Mouse (Mus musculus) layer of hippocampus, postnatal 36 days (tissue): ENCODE results near the gene Cnksr1. TPM values are rescaled to one million over a fixed set of nuclear protein-coding genes. Genes with fewer than 3 reads are reported as not detected.

Experiments
- DNase-seq, 2 experiments: peaks; one replicate each; pipeline ENCODE4 v3.0.0; 2022
- total RNA-seq, 2 experiments: library from RNA; stranded (reverse); gene quantifications; 2 replicates each; pipeline ENCODE4 v1.2.3; 2021

The Cnksr1 gene
- total RNA-seq, 2 experiments from 2014 or later, result 0.35 to 0.58 TPM

GRCm38 (mm10) chr4:134202904-134203303, 35.3 kb downstream of the Cnksr1 start, which contains the start of gene Gm7534:
Gene Gm7534, minus strand, starts transcription at chr4:134203004.
- no peak for DNase-seq

GRCm38 (mm10) chr4:134199371-134199770, 38.8 kb downstream of the Cnksr1 start:
- DNase-seq, result no peak

GRCm38 (mm10) chr4:134186268-134186667, 51.9 kb downstream of the Cnksr1 start:
- no peak for DNase-seq

- no peak for DNase-seq
Measured at GRCm38 (mm10) chr4:134185569-134185968, 52.6 kb downstream of the Cnksr1 start.

GRCm38 (mm10) chr4:134183711-134184110, 54.5 kb downstream of the Cnksr1 start:
- no peak for DNase-seq

GRCm38 (mm10) chr4:134181825-134182224, 56.4 kb downstream of the Cnksr1 start:
- DNase-seq, result no peak

GRCm38 (mm10) chr4:134181112-134181511, 57.1 kb downstream of the Cnksr1 start:
- DNase-seq, result no peak

Other genes starting within 250 kb of the Cnksr1 start
- gene Dhdds, start 237.5 kb downstream of the Cnksr1 start, total RNA-seq, result 10 to 100 TPM; 57.8 to 62.6 TPM
- not detected for gene Lin28a, start 219.6 kb downstream of the Cnksr1 start, total RNA-seq
- not detected for gene Zfp683, start 184.6 kb downstream of the Cnksr1 start, total RNA-seq
- gene Crybg2, start 177.6 kb downstream of the Cnksr1 start, total RNA-seq, result 1 to 10 TPM; 1.2 to 1.8 TPM
- 1 to 10 TPM in 1 of 2 experiments, not detected in 1; 1.1 TPM for gene Cd52, start 143.3 kb downstream of the Cnksr1 start, total RNA-seq
- gene Ubxn11, start 135.8 kb downstream of the Cnksr1 start, total RNA-seq, result 10 to 100 TPM; 32.8 to 34.7 TPM
- gene Sh3bgrl3, start 109.6 kb downstream of the Cnksr1 start, total RNA-seq, result 100 to 1,000 TPM; 234 to 264 TPM
- gene Cep85, start 51.3 kb downstream of the Cnksr1 start, total RNA-seq, result 10 to 100 TPM; 16.1 to 17.5 TPM
- gene Gm7534, start 35.4 kb downstream of the Cnksr1 start, total RNA-seq, result not detected
- not detected for gene Catsper4, start 11.0 kb downstream of the Cnksr1 start, total RNA-seq
- not detected for gene E130218I03Rik, start 5.3 kb upstream of the Cnksr1 start, total RNA-seq
- gene Zfp593, start 7.2 kb upstream of the Cnksr1 start, total RNA-seq, result 10 to 100 TPM; 10.2 to 11.4 TPM
- gene Gm30191, start 8.5 kb upstream of the Cnksr1 start, total RNA-seq, result not detected
- gene Grrp1, start 15.7 kb upstream of the Cnksr1 start, total RNA-seq, result 1 to 10 TPM; 2.7 to 7.4 TPM
- 10 to 100 TPM; 16.7 to 21.5 TPM for gene Pdik1l, start 49.5 kb upstream of the Cnksr1 start, total RNA-seq
- not detected for gene Trim63, start 76.7 kb upstream of the Cnksr1 start, total RNA-seq
- gene Slc30a2, start 104.8 kb upstream of the Cnksr1 start, total RNA-seq, result not detected
- gene Extl1, start 145.5 kb upstream of the Cnksr1 start, total RNA-seq, result 10 to 100 TPM; 41.8 to 45.5 TPM
- 1 to 10 TPM; 6.6 to 8.2 TPM for gene Pafah2, start 157.9 kb upstream of the Cnksr1 start, total RNA-seq
- 100 to 1,000 TPM; 338 to 365 TPM for gene Stmn1, start 229.9 kb upstream of the Cnksr1 start, total RNA-seq